Mouse (Mus musculus): Measurements from ENCODE around the gene Dnaja1.

GRCm38 (mm10) chr4:40759876-40760275 is 37.9 kb downstream of the Dnaja1 start:
- TF ChIP-seq EP300 (IDR thresholded peaks at IDR 0.05; ENCODE audit: low read depth) (no peak), CTCF (IDR thresholded peaks at IDR 0.05; ENCODE audit: low read depth) (no peak)
